In genomic region chr2:61815583-61816313, GRCm38 (mm10) we compare ENCODE assay signal across 9 mouse cellular contexts. TPM values are rescaled to one million over a fixed set of nuclear protein-coding genes. Genes with fewer than 3 reads are reported as not detected.
DNase-seq lines count a peak whose midpoint lies in the region; ATAC-seq and TF ChIP-seq lines count a peak whose summit lies in the region.
"Had no signal": no experiment of that assay in that cellular context is flagged by ENCODE, and none has a peak within 500 bp of the region (broad histone marks: within the 10 kb centered on the region; RNA-seq: fewer than 3 reads in every experiment).

No protein-coding gene starts in this region.

- no peak overlapping the region for H3K27ac ChIP-seq in ES-Bruce4 (ENCODE audit: insufficient read depth, low read length)
- peak overlapping the region; percentile 80 for H3K27ac ChIP-seq in hindbrain, embryonic 13.5 days
- no peak overlapping the region for H3K27ac ChIP-seq in liver, embryonic 14.5 days

- no peaks in the 10 kb centered on the region; the same call in 1 of the 2 replicates for H3K9me3 ChIP-seq in ES-Bruce4 (replicated peaks; ENCODE audit: control insufficient read depth, insufficient read depth, low read length, poor library complexity, severe bottlenecking)
- H3K9me3 ChIP-seq in hindbrain, embryonic 13.5 days = no peaks in the 10 kb centered on the region
- H3K9me3 ChIP-seq in liver, embryonic 14.5 days (ENCODE audit: control insufficient read depth, low read length) = no peaks in the 10 kb centered on the region

- peak overlapping the region; percentile 16 for H3K4me3 ChIP-seq in ES-Bruce4 (ENCODE audit: low read depth, low read length)
- peak overlapping the region; percentile 47 for H3K4me3 ChIP-seq in hindbrain, embryonic 13.5 days
- H3K4me3 ChIP-seq in liver, embryonic 14.5 days (ENCODE audit: insufficient read depth in 1 of 2, low read depth in 2 of 2, low read length in 2 of 2) = peak overlapping the region in 1 of 2 experiments; percentile 41; a peak in 2 of 4 replicates

- peaks cover 15% of the 10 kb centered on the region for H3K27me3 ChIP-seq in ES-Bruce4 (ENCODE audit: control insufficient read depth, insufficient read depth, low read length, poor library complexity, severe bottlenecking)
- peaks cover 63% of the 10 kb centered on the region for H3K27me3 ChIP-seq in hindbrain, embryonic 13.5 days
- H3K27me3 ChIP-seq in liver, embryonic 14.5 days (ENCODE audit: control insufficient read depth, insufficient read depth, low read length) = peaks cover 65% of the 10 kb centered on the region

- no peak overlapping the region for H3K9ac ChIP-seq in ES-Bruce4 (ENCODE audit: low read depth, poor library complexity, severe bottlenecking)
- H3K9ac ChIP-seq in hindbrain, embryonic 13.5 days = peak overlapping the region; percentile 78
- H3K9ac ChIP-seq in liver, embryonic 14.5 days (replicated peaks) = no peak overlapping the region

- peak; percentile 17 for DNase-seq in gastrocnemius, postnatal 25 days
- DNase-seq in gastrocnemius, postnatal 36 days = no peak
- peak; percentile 79 for DNase-seq in embryo, embryonic 11 days
- DNase-seq in liver, embryonic 14.5 days (ENCODE audit: low read depth in 3 of 3, low spot score in 3 of 3) = no peak
- DNase-seq in right cerebral cortex, postnatal 25 days = peak; percentile 71

- H3K4me1 ChIP-seq in ES-Bruce4 (ENCODE audit: control insufficient read depth, insufficient read depth, low read length) = no peaks in the 10 kb centered on the region
- peaks cover 20% of the 10 kb centered on the region for H3K4me1 ChIP-seq in hindbrain, embryonic 13.5 days (replicated peaks)
- peaks cover 0 to 2% of the 10 kb centered on the region in 2 experiments; a peak in 1 of 4 replicates for H3K4me1 ChIP-seq in liver, embryonic 14.5 days (replicated peaks; ENCODE audit: control insufficient read depth in 2 of 2, insufficient read depth in 2 of 2, low read length in 1 of 2)

- WGBS in hindbrain, embryonic 13.5 days = 4% methylated on average over 62 of the region's 66 CpGs
- WGBS in liver, embryonic 14.5 days (ENCODE audit: insufficient replicate concordance) = 18% methylated on average over 65 of the region's 66 CpGs

- no peak for TF ChIP-seq CTCF in ES-Bruce4 (IDR thresholded peaks at IDR 0.05; ENCODE audit: low read depth, low read length)
- TF ChIP-seq CTCF in liver, embryonic 14.5 days (IDR thresholded peaks at IDR 0.05; ENCODE audit: low read depth) = no peak

- intact Hi-C loops in gastrocnemius, postnatal 36 days (cut with DNase I) = loop anchor here (10.0 kb wide), 1 partner anchor 151 kb away; no protein-coding TSS in a partner anchor

- peak overlapping the region; percentile 83 for H3K4me2 ChIP-seq in hindbrain, embryonic 13.5 days
- H3K4me2 ChIP-seq in liver, embryonic 14.5 days (ENCODE audit: low read depth) = peak overlapping the region; percentile 49

- TF ChIP-seq EP300 in ES-Bruce4 (IDR thresholded peaks at IDR 0.05; ENCODE audit: insufficient read depth, low read depth, low read length) = no peak
- TF ChIP-seq EP300 in liver, embryonic 14.5 days (IDR thresholded peaks at IDR 0.05; ENCODE audit: low read depth) = no peak

- peak; percentile 82 for ATAC-seq in hindbrain, embryonic 13.5 days (ENCODE audit: low FRiP score)
- no peak for ATAC-seq in liver, embryonic 14.5 days (ENCODE audit: insufficient read depth)
- ATAC-seq in erythroblast, adult 5-6 weeks (replicated peaks; ENCODE audit: low FRiP score, poor library complexity, severe bottlenecking) = no peak

- no peak for TF ChIP-seq POLR2A in ES-Bruce4 (IDR thresholded peaks at IDR 0.05; ENCODE audit: insufficient read depth, low read length)

- H3K36me3 ChIP-seq in ES-Bruce4 (ENCODE audit: control insufficient read depth, insufficient read depth, low read length, poor library complexity, severe bottlenecking) = no peaks in the 10 kb centered on the region
- no peaks in the 10 kb centered on the region for H3K36me3 ChIP-seq in hindbrain, embryonic 13.5 days
- no peaks in the 10 kb centered on the region for H3K36me3 ChIP-seq in liver, embryonic 14.5 days (replicated peaks; ENCODE audit: control insufficient read depth, insufficient read depth, low read depth)

RNA-seq across cellular contexts. Expression of gene Tbr1, which starts 13.0 kb away (rescaled TPM):
- not detected for total RNA-seq in gastrocnemius, postnatal 25 days (2021)
- not detected for total RNA-seq in gastrocnemius, postnatal 36 days (2021)
- not detected in 2 replicates for polyA plus RNA-seq in ES-Bruce4 (2011; ENCODE audit: insufficient read depth, insufficient read length, low read depth, missing spikeins)
- polyA plus RNA-seq in hindbrain, embryonic 13.5 days (2015; fragmentation: Nextera tagmentation; extraction: Ambion mirVana) = 0.60 and 0.83 TPM in 2 replicates
- polyA plus RNA-seq in liver, embryonic 14.5 days (2012; rRNA removed) = 0.02 and 0.09 TPM in 2 replicates
- polyA plus RNA-seq in liver, embryonic 14.5 days (2014; fragmentation: Nextera tagmentation; extraction: Ambion mirVana) = not detected in 2 replicates
- not detected in 2 replicates for total RNA-seq in erythroblast, adult 5-6 weeks (2015; ENCODE audit: low replicate concordance)
- total RNA-seq in erythroblast, adult 5-6 weeks (2017; ENCODE audit: low replicate concordance) = not detected in 2 replicates
- polyA plus RNA-seq: gonadal fat pad, adult 2 months had no signal

Comparison
In these comparisons a context has a peak if more than half of its experiments do, and no peak if none do; other contexts are left out.
1. DNase-seq: peak in gastrocnemius, postnatal 25 days (single experiment), embryo, embryonic 11 days (single experiment) and right cerebral cortex, postnatal 25 days (single experiment); none in gastrocnemius, postnatal 36 days (0 of 2) and liver, embryonic 14.5 days (0 of 3).